Mouse (Mus musculus): Measurements from ENCODE around the gene C1ra.
"Not testable (repeated sequence)": the region's sequence is repeated elsewhere in the genome, so short reads cannot be mapped to it uniquely, and the experiment has no call there.

Gene C1ra

GRCm38 (mm10) chr6:124512355-124512836 is at the start of gene C1ra:
C1ra (plus strand) TSS chr6:124512405.
- DNase-seq (ENCODE audit: low spot score), result peak; percentile 60

GRCm38 (mm10) chr6:124463881-124464291 is 48.3 kb upstream of the C1ra start:
- DNase-seq (ENCODE audit: low spot score), result no peak

GRCm38 (mm10) chr6:124464305-124465271 is 47.6 kb upstream of the C1ra start, which contains the start of gene Clstn3:
Clstn3 (minus strand) TSS chr6:124464794.
- peak; percentile 79 for DNase-seq (ENCODE audit: low spot score)

GRCm38 (mm10) chr6:124465299-124465698 is 46.9 kb upstream of the C1ra start:
- no peak for DNase-seq (ENCODE audit: low spot score)

GRCm38 (mm10) chr6:124465729-124466128 is 46.5 kb upstream of the C1ra start:
- DNase-seq (ENCODE audit: low spot score), result no peak

GRCm38 (mm10) chr6:124471121-124471520 is 41.1 kb upstream of the C1ra start:
- peak; percentile 27 for DNase-seq (ENCODE audit: low spot score)

- DNase-seq (ENCODE audit: low spot score), result not testable (repeated sequence)
Measured at GRCm38 (mm10) chr6:124471783-124472638, 40.2 kb upstream of the C1ra start.

GRCm38 (mm10) chr6:124472801-124473200 is 39.4 kb upstream of the C1ra start:
- DNase-seq (ENCODE audit: low spot score), result peak; percentile 58

GRCm38 (mm10) chr6:124474621-124475020 is 37.6 kb upstream of the C1ra start:
- no peak for DNase-seq (ENCODE audit: low spot score)

GRCm38 (mm10) chr6:124475335-124476075 is 36.7 kb upstream of the C1ra start:
- DNase-seq (ENCODE audit: low spot score), result not testable (repeated sequence)

GRCm38 (mm10) chr6:124476216-124476615 is 36.0 kb upstream of the C1ra start:
- no peak for DNase-seq (ENCODE audit: low spot score)

- DNase-seq (ENCODE audit: low spot score), result no peak
Measured at GRCm38 (mm10) chr6:124476796-124477195, 35.4 kb upstream of the C1ra start.

GRCm38 (mm10) chr6:124477221-124477655 is 35.0 kb upstream of the C1ra start:
- no peak for DNase-seq (ENCODE audit: low spot score)

- DNase-seq (ENCODE audit: low spot score), result no peak
Measured at GRCm38 (mm10) chr6:124477922-124478651, 34.1 kb upstream of the C1ra start.

- no peak for DNase-seq (ENCODE audit: low spot score)
Measured at GRCm38 (mm10) chr6:124478874-124479572, 33.2 kb upstream of the C1ra start.

- no peak for DNase-seq (ENCODE audit: low spot score)
Measured at GRCm38 (mm10) chr6:124479573-124479930, 32.7 kb upstream of the C1ra start.

GRCm38 (mm10) chr6:124480295-124480694 is 31.9 kb upstream of the C1ra start:
- DNase-seq (ENCODE audit: low spot score), result no peak

GRCm38 (mm10) chr6:124481571-124481970 is 30.6 kb upstream of the C1ra start:
- peak; percentile 62 for DNase-seq (ENCODE audit: low spot score)

- DNase-seq (ENCODE audit: low spot score), result not testable (repeated sequence)
Measured at GRCm38 (mm10) chr6:124483831-124484230, 28.4 kb upstream of the C1ra start.

GRCm38 (mm10) chr6:124484851-124485250 is 27.4 kb upstream of the C1ra start:
- DNase-seq (ENCODE audit: low spot score), result no peak
